Mouse (Mus musculus): Measurements from ENCODE around the gene Suz12.
"Not testable (repeated sequence)": the region's sequence is repeated elsewhere in the genome, so short reads cannot be mapped to it uniquely, and the experiment has no call there.

The Suz12 gene

DNA sequence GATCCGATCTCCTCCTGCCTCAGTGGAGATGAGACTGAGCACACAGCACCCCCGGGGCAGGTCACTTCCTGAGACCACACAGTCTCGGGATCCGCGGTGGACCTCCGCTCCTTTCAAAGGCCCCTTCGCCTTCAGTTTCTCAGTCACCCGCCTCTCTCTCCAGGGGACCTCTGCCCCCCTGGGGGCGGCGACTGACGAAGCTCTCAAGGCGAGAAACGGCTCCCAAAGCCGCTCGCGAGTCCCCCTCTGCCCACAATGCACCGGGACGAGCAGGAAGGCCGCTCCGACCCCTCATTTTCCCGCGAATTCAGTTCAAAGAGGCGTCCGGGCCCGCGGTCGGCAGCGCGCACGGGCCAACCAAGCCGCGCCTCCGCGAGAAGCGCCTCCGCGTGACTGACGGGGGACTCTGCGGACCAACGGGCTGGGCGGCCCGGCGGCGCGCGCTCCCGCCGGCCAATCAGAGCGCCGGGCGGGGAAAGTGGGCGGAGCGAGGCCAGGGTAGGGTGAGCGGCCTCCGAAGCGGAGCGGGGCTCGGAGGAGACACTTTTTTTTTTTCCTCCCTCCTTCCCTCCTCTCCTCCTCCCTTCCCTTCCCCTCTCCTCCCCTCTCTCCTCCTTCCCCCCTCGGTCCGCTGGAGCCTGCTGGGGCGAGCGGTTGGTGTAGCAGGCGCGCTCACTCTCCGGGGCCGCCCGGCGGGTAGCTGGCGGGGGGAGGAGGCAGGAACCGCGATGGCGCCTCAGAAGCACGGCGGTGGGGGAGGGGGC lies at the start of gene Suz12:
Gene Suz12, plus strand, starts transcription at position 515 of the 764 bp plus-strand sequence.
- DNase-seq (ENCODE audit: low spot score) = peak; percentile 95

DNA sequence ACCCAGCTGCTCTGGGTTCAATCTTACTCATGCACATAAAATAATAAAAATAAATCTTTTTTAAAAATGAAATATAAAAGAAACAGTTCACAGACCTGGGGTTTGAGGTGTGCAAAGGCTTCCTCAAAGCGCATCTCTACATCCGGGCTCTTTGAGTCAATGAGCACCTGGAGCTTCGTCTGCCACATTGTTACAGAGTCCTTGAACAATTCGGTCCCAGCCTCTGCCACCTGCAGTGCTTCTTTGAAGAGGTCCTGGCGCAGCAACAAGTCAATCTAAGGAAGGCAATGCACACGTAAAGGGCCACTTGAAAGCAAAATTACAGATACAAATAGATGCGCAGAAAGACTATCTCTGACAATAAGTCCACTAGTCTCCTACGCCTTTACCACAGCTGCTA lies 49.8 kb upstream of the Suz12 start:
- DNase-seq (ENCODE audit: low spot score) = no peak

DNA sequence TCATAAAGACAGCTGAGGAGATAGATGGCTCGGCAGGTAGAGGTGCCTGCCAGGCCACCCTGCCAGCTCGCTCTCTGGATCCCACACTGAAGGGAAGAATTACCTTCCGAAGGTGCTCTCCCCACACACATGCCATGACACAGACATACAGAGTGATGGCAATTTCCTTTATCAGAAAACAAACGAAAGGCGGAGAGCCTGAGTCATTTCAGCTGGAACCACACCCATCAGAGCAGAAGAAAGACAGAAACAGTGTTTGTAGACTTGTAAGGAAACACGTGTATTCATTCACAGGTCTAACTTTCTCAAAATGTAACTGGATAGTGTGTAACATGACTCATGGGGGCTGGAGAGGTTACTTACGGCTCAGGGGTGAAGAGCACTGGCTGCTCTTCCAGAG lies 49.3 kb upstream of the Suz12 start:
- DNase-seq (ENCODE audit: low spot score) = no peak

DNA sequence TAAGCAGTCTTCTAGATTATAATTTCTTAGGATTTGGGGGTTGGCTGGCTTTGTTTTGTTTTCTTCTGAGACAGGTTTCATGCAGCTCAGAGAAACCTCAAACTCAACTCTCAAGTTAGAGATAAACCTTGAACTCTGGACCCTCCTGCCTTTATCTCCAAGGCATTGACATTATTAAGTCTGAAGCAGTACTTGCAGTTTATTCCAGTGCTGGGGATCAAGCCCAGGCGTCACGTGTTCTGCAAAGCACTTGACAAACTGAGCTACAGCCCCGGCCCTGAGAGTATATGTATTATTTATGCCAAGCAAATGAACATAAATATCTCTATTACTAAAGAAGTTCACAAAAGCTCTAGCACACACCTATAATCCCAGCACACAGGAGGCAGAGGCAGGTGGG lies 45.6 kb upstream of the Suz12 start:
- DNase-seq (ENCODE audit: low spot score) = no peak

DNA sequence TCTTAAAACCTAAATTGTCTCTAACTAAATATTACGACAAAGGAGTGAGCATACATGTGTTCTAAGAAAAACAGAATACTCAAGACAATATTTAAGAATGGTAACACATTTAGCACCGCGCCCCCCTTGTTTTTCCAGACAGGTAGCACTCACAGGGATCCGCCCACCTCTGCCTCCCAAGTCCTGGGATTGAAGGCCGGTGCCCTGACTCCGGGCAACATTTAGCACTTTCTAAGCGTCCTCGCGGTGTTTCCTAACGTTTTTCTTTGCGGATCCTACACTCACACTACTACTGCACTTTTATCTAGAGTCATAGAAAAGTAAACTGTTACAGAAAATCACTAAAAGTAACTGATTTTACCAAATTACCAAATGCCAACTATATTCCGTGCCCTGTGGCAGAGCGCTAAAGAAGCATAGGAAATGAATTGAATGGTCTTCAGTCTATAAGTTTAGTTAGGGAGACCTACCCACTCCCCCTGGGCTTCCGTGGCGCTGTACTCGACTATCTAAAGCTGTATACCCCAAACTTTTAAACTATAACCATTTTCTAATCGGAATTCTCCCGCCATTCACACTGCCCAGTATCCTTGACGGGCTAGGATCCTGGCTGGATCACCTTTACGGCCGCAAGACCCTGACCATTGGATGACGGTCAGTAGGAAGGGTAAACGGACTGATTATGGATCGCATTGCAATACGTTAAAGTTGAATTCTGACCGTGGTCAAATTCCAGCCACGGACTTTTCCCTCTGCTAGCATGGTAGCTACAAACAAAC lies 31.4 kb upstream of the Suz12 start:
- no peak for DNase-seq (ENCODE audit: low spot score)

DNA sequence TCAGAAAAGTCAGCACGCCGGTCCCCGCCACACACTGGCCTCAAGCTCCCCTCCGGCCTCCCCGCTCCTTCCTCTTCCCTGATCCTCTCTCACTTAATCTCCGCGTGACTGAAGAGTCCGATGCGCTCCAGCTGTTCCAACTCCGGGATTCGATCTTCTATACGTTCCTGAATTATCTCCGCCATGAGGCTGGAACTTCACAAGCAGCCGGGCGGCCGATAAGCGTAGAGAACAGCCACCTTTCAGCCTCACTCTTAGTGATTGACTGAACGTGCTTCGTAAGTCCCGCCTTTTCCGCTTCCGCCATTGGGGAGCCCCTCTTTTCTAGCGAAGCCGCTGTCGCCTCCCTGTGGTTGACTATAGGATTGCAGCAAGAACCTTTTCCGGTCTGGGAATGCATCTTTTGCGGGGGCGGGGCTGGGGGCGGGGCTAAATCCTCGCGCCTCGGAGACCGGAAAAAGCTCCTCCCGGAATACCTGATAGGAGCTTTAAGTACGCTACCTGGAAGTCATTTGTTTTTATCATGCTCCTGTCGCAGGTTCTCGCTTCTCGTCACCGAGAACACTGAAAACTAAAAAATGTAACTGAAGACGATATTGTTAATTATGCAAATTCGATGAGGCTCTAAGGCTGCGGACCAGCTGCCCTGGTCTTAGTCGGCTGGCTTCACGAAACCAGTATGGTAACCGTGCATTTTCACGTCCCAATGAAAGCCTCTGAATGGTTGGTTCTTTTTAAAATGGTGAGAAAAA lies 30.6 kb upstream of the Suz12 start, which contains the start of gene Utp6:
Gene Utp6, minus strand, starts transcription at position 266 of the 752 bp plus-strand sequence.
- DNase-seq (ENCODE audit: low spot score) = peak; percentile 97

DNA sequence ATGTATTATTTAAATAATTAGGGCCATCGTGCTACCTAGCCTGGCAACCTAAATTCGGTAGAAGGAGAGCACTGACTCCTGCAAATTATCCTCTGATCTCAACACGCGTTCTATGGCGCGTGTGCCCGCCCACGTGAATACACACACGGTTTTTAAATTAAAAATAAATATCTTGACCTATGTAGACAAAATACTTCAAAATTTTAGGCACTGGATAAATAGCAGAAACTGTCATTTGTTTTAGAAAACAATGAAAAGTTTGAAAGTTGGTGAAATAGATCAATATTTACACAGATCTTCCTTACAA lies 30.1 kb upstream of the Suz12 start:
- DNase-seq (ENCODE audit: low spot score) = no peak

DNA sequence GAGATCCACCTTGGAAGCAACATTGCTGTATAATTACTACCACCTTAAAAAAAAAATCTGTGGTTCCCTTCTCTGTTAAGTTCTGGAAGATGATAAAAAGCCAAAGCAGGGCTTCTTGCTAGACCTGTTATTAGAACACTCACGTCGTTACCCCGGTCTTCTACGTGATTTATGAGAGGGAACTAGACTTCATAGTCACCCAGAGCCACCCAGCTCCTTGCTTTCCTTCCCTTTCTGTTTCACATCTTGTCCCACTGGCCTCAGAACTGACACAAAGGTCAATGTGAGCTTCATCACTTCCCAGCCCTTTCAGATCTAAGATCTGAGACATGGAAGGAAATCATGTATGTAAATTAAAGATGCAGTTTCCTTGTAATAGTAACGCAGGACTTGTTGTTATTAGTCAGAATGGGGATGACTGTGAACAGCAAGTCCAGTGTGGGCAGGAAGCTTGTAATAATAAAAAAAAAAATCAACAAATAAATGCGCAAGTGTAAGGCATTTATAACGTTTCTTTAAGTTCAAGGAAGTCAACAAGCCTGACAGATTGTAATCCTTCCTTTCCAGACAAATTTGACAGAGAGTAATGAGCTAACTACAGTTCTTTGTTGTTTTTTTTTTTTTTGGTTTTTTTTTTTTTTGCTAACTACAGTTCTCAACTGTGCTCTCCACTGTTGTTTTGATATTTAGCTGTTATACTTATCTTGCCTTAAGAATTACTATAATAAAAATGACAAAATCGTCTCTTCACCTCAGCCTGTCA lies 29.5 kb upstream of the Suz12 start:
- peak; percentile 10 for DNase-seq (ENCODE audit: low spot score)

DNA sequence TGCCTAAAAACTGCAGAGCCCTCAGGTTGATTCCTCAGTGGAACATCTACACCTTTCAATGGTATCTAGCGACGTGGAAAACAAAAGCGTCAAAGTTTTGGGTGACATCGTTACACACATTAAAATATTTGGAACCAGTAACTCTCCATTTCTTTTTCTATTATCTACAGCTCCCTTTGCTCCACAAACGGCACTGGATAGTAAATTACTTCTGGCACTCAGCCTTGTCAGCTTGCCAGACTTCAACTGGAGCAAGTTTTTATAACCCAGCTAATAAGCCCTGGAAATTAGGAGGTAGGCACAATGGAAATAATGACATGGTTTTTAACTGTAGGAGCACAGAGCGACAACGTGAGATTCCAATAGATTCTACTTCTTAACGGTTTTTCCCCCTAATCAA lies 27.0 kb upstream of the Suz12 start:
- DNase-seq (ENCODE audit: low spot score) = peak; percentile 49

DNA sequence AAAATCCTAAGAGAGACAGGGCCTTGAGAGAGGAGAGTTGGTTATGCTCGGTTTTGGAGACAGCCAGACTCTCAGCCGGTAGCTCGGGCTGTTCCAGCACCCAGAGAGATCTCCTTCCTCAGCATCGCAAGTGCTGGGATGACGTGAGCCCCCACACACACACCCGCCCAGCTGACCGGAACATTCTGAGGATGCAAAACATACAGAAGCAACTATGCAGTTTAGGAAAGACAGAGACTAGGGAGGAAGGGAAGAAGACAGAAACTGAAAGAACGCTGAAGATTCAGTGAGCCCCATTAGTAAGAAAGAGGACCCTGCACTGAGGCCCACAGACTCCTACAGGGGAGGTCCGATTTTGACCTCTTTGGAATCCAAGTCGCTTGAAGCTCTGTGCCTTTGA lies 25.2 kb upstream of the Suz12 start:
- DNase-seq (ENCODE audit: low spot score) = no peak

DNA sequence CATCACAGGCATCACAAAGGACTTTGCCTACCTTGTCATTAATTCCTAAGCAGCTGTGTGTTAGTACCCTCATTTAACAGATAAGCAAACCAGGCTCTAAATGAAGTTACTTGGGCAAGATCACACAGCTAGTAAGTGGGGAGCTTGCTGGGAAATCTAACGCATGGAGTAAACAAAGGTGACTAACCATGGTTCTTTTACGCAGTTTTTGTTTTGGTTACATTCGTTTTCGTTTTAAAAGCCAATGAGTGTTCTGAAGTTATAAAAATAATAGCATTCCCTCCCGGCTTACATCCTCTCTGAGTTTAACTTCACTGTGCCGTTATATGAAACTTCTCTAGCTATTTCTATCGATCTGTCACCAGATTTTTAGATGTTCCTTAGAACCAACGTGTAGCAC lies 19.8 kb upstream of the Suz12 start:
- no peak for DNase-seq (ENCODE audit: low spot score)

DNA sequence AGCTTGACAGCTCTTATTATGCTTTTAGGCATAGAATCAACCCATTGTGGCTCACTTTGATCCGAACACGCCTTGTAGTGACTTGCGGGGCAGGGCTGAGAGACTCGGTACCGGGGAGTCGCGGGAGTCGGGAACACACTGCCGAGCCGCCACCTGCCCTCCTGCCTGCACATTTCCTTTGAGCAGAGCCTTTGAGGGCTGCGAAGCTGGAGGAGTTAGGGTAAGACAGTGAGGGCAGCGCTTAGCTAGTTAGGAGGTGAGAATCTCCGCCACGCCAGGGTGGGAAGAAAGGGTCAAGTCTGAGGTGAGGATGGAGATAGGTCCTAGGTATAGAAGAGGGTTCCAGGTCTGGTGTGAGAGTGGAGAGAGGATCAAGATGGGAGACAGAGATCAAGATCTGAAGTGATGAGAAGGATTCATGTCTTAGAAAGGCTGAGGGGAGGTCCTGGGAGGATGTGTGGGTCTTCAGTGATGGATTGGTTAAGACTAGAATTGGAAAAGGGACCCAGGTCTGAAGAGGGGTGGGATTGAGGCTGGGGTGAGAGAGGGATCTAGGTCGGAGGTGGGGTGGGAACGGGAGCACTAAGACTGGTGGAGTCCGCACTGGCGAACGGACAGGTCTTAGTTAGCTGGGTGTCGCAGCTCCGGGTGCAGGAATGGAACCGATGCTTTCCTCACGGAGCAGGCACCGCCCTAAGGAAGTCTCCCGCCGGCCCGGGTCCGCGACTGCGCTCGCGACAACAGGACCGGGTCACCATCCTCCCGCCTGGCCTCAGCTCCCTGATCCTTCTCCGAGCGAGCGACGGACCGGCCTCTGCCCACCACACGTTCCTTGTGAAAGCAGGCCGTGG lies 19.1 kb upstream of the Suz12 start:
- DNase-seq (ENCODE audit: low spot score) = peak; percentile 66

DNA sequence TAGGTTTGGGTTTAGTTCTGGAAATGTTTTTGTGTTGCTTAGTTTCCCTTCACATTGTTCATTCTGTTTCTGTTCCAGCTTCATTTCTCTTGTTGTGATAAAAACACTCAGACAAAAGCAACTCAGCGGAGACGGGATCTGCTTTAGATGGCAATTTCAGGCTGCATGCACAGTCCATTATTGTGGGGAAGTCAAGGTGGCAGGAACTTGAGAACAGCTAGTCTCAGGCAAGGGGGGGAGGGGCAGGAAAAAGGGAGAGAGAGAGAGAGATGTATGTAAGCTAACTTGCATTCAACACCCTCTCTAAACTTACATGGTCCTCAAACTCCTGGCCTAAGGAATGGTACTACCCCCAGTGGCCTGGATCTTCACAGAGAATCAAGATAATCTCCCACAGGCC lies 17.5 kb upstream of the Suz12 start:
- DNase-seq (ENCODE audit: low spot score) = no peak

DNA sequence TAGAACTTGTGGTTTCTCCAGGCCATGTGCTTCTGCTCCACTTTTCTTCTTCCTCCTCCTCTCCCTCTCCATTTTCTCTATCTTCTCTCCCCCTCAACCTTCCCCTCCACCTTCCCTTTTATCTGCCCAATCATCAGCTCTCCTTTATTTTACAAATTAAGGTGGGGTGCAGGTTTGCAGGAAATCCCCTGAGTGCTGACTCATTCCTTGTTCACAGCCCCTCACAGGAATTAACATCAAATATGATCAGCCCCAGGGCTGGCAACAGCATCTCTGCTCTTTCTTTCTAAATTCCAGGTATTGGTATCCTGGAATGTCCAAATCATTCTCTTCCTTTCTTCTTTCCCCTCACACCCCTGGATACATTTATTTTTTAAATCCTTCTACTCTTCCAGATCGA lies 16.7 kb upstream of the Suz12 start:
- DNase-seq (ENCODE audit: low spot score) = no peak

DNA sequence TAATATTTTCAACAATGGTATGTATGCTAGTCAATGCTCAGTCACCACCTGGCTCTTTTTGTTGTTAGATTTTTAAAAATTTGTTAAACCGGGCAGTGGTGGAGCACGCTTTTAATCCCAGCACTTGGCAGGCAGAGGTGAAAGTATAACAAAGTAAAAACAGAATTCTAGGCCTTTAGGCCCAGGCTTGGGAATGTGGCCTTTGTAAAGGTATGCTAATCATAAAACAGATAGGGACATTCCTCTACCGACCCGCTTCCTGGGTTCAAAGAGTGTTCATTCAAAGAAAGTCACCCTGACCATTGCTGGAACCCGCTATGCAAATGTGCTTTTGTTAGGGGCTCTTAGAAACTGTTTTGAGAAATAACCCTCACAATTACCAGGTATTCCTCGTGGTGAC lies 16.3 kb upstream of the Suz12 start:
- not testable (repeated sequence) for DNase-seq (ENCODE audit: low spot score)

DNA sequence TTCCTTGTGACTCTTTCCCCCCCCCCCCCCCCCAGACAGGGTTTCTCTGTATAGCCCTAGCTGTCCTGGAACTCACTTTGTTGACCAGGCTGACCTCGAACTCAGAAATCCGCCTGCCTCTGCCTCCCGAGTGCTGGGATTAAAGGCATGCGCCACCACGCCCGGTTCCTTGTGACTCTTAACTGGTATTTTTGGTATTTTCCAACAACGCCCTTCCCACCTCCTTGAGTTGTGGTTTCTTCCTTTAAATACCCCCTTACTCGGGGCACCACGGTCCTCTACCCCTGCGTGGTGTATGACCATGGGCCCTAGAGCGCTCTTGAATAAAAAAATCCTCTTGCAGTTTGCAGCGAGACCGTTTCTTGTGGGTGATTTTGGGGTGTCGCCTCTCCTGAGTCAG lies 15.8 kb upstream of the Suz12 start:
- not testable (repeated sequence) for DNase-seq (ENCODE audit: low spot score)

DNA sequence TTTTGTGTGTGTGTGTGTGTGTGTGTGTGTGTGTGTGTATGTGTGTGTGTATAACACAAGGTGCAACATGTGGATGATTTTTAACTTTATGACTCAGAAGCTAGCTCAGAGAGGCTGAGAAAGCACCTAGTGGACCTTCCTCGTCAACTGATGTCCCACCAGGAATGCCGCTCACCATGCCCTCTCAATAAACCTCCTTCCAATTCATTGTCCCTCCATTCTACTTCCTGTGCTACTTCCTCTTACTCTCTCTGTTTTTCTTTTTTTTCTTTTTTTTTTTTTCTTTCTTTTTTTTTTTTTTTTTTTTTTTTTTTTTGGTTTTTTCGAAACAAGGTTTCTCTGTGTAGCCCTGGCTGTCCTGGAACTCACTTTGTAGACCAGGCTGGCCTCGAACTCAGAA lies 15.2 kb upstream of the Suz12 start:
- DNase-seq (ENCODE audit: low spot score) = not testable (repeated sequence)

DNA sequence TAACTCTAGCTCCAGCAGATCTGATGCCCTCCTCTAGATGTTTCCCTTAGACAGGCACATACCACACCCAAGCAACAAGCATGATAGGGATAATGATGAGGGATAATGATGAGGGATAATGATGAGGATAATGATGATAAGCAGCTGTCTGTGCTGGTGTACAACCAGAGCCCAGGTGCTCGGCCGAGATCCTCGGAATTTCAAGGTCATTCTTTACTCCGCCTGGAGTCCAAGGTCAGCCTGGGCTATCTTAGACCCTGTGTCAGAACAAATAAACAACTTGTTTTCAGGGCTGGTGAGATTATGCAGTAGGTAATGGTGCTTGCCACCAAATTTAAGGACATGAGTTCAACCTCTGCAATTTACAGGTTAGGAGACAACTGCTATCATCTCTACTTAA lies 6.0 kb upstream of the Suz12 start:
- DNase-seq (ENCODE audit: low spot score) = no peak

DNA sequence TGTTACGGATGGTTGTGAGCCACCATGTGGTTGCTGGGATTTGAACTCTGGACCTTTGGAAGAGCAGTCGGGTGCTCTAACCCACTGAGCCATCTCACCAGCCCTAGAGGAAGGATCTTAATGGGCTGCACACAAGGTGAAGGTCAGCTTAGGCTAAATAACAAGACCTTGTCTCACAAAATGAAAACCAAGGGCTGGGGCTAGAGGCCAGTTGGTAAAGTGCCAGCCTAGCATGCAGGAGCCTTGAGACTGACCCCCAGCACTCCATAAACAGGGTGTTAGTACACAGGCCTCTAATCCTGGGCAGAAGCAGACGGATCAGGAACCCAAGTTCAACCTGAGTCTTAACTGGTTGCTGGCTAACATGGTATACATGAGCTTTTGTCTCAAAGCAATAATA lies 5.0 kb upstream of the Suz12 start:
- DNase-seq (ENCODE audit: low spot score) = no peak

DNA sequence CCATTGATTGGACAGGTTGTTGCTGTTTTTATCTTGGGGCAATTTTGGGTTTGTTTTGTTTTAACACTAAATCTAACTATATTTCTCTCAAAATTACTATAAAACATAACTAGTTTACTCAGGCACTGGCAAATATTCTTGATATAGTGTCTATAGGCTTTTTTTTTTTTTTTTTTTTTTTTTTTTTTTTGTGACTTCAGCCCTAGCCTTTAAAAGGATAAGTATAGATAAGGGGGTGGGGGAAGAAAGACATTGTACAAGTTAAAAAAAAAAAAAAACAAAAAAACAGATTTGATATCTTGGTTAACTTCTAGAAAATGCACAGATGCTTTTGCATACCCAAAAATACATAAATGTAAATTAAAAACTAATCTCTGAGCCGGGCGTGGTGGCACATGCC lies 2.8 kb upstream of the Suz12 start:
- no peak for DNase-seq (ENCODE audit: low spot score)

DNA sequence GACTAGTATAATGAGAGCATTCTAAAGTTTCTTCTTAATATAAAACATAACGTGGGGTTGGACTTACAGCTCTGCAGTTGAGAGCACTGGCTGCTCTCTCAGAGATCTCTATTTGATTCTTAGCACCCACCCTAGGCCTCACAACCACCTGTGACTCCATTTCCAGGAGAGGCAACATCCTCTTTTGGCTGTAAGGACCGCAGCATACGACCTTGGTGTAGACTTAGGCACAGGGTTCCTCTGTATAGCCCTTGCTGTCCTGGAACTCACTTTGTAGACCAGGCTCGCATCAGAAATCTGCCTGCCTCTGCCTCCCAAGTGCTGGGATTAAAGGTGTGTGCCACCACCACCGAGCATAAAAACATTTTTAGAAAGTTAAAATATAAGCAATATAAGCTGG lies 1.3 kb upstream of the Suz12 start:
- no peak for DNase-seq (ENCODE audit: low spot score)
